Mouse (Mus musculus) MEL (cell line): Measurements from ENCODE around the gene Rpl39.

Source experiments
- CHD2 ChIP-seq: IDR thresholded peaks from 2 replicates; pipeline ENCODE4 v1.6.1; 2011; ENCODE audit warnings: low read length, improper control_type of control experiment
- CTCF ChIP-seq, 3 experiments: IDR thresholded peaks in 2 of 3; conservative IDR thresholded peaks in 1 of 3; 2 replicates each; pipeline ENCODE4 v1.5.1; 2011 to 2012; ENCODE audit warnings: low read length in 3 of 3, low read depth in 2 of 3, mild to moderate bottlenecking in 2 of 3, improper control_type of control experiment in 1 of 3, inconsistent platforms in 1 of 3, mixed read lengths in 1 of 3, moderate library complexity in 1 of 3; ENCODE audit not compliant: control insufficient read depth in 1 of 3, insufficient read depth in 1 of 3, poor library complexity in 1 of 3, severe bottlenecking in 1 of 3
- E2F4 ChIP-seq: IDR thresholded peaks from 2 replicates; pipeline ENCODE4 v1.6.1; 2011; ENCODE audit warnings: low read depth, low read length, improper control_type of control experiment, borderline replicate concordance
- EP300 ChIP-seq, 2 experiments: IDR thresholded peaks; 2 replicates each; pipeline ENCODE4 v1.6.1; 2011; ENCODE audit warnings: improper control_type of control experiment in 2 of 2, low read length in 2 of 2, low read depth in 1 of 2, mild to moderate bottlenecking in 1 of 2
- ETS1 ChIP-seq: IDR thresholded peaks from 2 replicates; pipeline ENCODE4 v1.6.1; 2012; ENCODE audit warnings: low read depth, mild to moderate bottlenecking, inconsistent platforms, low read length, improper control_type of control experiment, moderate library complexity
- GATA1 ChIP-seq: IDR thresholded peaks from 2 replicates; pipeline ENCODE4 v1.6.1; 2011; ENCODE audit warnings: low read depth, low read length, improper control_type of control experiment
- MAX ChIP-seq: IDR thresholded peaks from 2 replicates; pipeline ENCODE4 v1.6.1; 2011; ENCODE audit warnings: low read length, improper control_type of control experiment
- MYB ChIP-seq: IDR thresholded peaks from 2 replicates; pipeline ENCODE4 v1.6.1; 2011; ENCODE audit warnings: mild to moderate bottlenecking, low read depth, low read length, improper control_type of control experiment
- MYC ChIP-seq: IDR thresholded peaks from 2 replicates; pipeline ENCODE4 v1.6.1; 2011; ENCODE audit warnings: low read depth, mild to moderate bottlenecking, low read length, improper control_type of control experiment, moderate library complexity
- NELFE ChIP-seq: IDR thresholded peaks from 2 replicates; pipeline ENCODE4 v1.6.1; 2011; ENCODE audit warnings: low read depth, low read length, improper control_type of control experiment
- NRF1 ChIP-seq: IDR thresholded peaks from 2 replicates; pipeline ENCODE4 v1.6.1; 2014; ENCODE audit warnings: low read depth, mild to moderate bottlenecking, inconsistent platforms, low read length, improper control_type of control experiment, moderate library complexity; ENCODE audit not compliant: poor library complexity, insufficient read depth, severe bottlenecking
- POLR2A ChIP-seq, 2 experiments: IDR thresholded peaks; 2 replicates each; pipeline ENCODE4 v1.6.1; 2011 to 2012; ENCODE audit warnings: low read length in 2 of 2, mild to moderate bottlenecking in 2 of 2, control low read depth in 1 of 2, improper control_type of control experiment in 1 of 2, low read depth in 1 of 2, moderate library complexity in 1 of 2; ENCODE audit not compliant: control insufficient read depth in 1 of 2, insufficient read depth in 1 of 2, poor library complexity in 1 of 2
- RCOR1 ChIP-seq: IDR thresholded peaks from 2 replicates; pipeline ENCODE4 v1.6.1; 2012; ENCODE audit warnings: low read depth, mild to moderate bottlenecking, inconsistent platforms, low read length, improper control_type of control experiment
- USF1 ChIP-seq: IDR thresholded peaks from 2 replicates; pipeline ENCODE4 v1.6.1; 2014; ENCODE audit warnings: low read depth, mild to moderate bottlenecking, inconsistent platforms, low read length, improper control_type of control experiment, moderate library complexity

DNA sequence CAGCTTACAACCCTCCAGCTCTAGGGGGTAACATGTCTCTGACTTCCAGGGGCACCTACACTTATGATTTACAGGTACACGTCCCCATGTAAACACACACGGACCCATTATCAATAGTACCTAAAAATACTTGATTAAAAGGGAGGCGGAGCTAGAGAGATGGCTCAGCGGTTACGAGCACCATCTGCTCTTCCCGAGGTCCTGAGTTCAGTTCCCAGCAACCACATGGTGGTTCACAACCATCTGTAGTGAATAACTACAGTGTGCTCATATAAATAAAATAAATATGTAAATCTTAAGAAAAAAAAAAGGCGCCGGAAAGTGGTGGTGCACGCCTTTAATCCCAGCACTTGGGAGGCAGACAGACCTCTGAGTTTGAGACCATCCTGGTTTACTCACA lies 463 bp upstream of the Rpl39 start:
- no peak for TF ChIP-seq CHD2
- peak; percentile 37; the same call in 1 of the 2 replicates for TF ChIP-seq ETS1
- TF ChIP-seq RCOR1 = no peak
- no peak for TF ChIP-seq NRF1
- TF ChIP-seq GATA1 = no peak
- no peak; a peak in 1 of 4 replicates for TF ChIP-seq POLR2A (IDR thresholded peaks at IDR 0.05; ENCODE audit: control insufficient read depth in 1 of 2, insufficient read depth in 1 of 2, low read depth in 1 of 2, low read length in 2 of 2, poor library complexity in 1 of 2)
- no peak for TF ChIP-seq MYB
- no peak for TF ChIP-seq EP300 (IDR thresholded peaks at IDR 0.05; ENCODE audit: low read depth in 1 of 2, low read length in 2 of 2)
- TF ChIP-seq CTCF (IDR thresholded peaks at IDR 0.05 in 2 of 3, conservative IDR thresholded peaks at IDR 0.05 in 1 of 3; ENCODE audit: control insufficient read depth in 1 of 3, insufficient read depth in 1 of 3, low read depth in 2 of 3, low read length in 3 of 3, poor library complexity in 1 of 3, severe bottlenecking in 1 of 3) = no peak
- no peak for TF ChIP-seq USF1
- TF ChIP-seq MYC = 0 out of 2 replicates have a peak, but pooled peaks have one; percentile 53
- TF ChIP-seq MAX = peak; percentile 69
- TF ChIP-seq NELFE = 0 out of 2 replicates have a peak, but pooled peaks have one; percentile 42
- no peak for TF ChIP-seq E2F4
